Mouse (Mus musculus) liver, embryonic 18 days (tissue): Measurements from ENCODE around the gene Defa34. TPM values are rescaled to one million over a fixed set of nuclear protein-coding genes. Genes with fewer than 3 reads are reported as not detected.

Experiments
- polyA plus RNA-seq: library from polyadenylated mRNA; depleted of rRNA; stranded (reverse); fragments of >200 nt; gene quantifications from 2 replicates; pipeline ENCODE4 v1.2.3, GENCODE M21; 2012; rRNA removed

Gene Defa34
- polyA plus RNA-seq = not detected in 2 replicates

DNA sequence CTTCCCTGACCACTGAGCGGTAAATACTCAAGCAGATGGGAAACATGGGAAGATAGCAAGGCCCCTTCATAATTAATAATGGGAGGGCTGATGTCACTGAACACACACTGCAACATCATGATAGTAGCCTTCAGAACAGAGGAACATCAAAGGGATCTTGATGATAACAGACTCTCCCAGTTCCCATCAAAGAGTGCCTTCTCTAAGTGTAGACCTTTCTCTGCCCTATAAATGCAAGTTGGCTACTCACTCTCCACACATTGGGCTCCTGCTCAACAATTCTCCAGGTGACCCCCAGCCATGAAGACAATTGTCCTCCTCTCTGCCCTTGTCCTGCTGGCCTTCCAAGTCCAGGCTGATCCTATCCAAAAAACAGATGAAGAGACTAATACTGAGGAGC lies at the start of gene Defa34:
TSS of gene Defa34 (plus strand) at position 301 of the 400 bp plus-strand sequence.

GRCm38 (mm10) chr8:21617883-21618282 lies 47.7 kb upstream of the Defa34 start, which contains the start of gene Defa26:
Gene Defa26 (plus strand): TSS chr8:21618183.

DNA sequence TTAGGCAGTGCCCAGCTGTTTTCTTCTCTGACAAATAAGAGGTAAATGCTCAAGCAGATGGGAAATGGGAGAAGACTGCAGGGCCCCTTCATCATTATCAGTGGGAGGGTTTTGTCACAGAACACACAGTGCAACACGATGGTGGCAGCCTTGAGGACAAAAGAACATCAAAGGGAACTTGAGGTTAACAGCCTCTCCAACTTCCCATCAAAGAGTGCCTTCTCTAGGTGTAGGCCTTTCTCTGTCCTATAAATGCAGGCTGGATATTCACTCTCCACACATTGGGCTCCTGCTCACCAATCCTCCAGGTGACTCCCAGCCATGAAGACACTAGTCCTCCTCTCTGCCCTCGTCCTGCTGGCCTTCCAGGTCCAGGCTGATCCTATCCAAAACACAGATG lies 10.1 kb upstream of the Defa34 start, which contains the start of gene Defa17:
TSS of gene Defa17 (plus strand) at position 301 of the 400 bp plus-strand sequence.

DNA sequence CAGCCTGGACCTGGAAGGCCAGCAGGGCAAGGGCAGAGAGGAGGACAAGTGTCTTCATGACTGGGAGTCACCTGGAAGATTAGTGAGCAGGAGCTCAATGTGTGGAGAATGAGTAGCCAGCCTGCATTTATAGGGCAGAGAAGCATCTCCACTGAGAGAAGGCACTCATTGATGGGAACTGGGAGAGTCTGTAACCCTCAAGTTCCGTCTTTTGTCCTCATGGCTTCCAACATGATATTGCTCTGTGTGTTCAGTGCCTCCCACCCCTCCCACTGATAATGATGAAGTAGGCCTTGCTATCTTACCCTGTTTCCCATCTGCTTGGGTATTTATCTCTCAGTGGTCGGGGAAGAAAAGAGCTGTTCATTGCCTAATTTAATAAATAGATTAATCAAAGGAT lies 37.9 kb downstream of the Defa34 start, which contains the start of gene AY761184:
TSS of gene AY761184 (minus strand) at position 101 of the 400 bp plus-strand sequence.

Other genes starting within 250 kb of the Defa34 start
- gene Defa36, start 238.4 kb upstream of the Defa34 start, polyA plus RNA-seq = not detected in 2 replicates
- not detected in 2 replicates for gene Gm7849, start 209.2 kb upstream of the Defa34 start, polyA plus RNA-seq
- gene Defa20, start 156.5 kb upstream of the Defa34 start, polyA plus RNA-seq = not detected in 2 replicates
- gene Defa32, start 136.8 kb upstream of the Defa34 start, polyA plus RNA-seq = not detected in 2 replicates
- not detected in 2 replicates for gene Defa37, start 100.4 kb upstream of the Defa34 start, polyA plus RNA-seq
- not detected in 2 replicates for gene Defa28, start 82.8 kb upstream of the Defa34 start, polyA plus RNA-seq
- gene Gm7861, start 71.3 kb upstream of the Defa34 start, polyA plus RNA-seq = not detected in 2 replicates
- not detected in 2 replicates for gene Defa26, start 47.6 kb upstream of the Defa34 start, polyA plus RNA-seq
- not detected in 2 replicates for gene Defa17, start 10.0 kb upstream of the Defa34 start, polyA plus RNA-seq
- gene AY761184, start 37.8 kb downstream of the Defa34 start, polyA plus RNA-seq = not detected in 2 replicates
- gene Defa24, start 68.7 kb downstream of the Defa34 start, polyA plus RNA-seq = not detected in 2 replicates
- not detected in 2 replicates for gene Defb50, start 157.7 kb downstream of the Defa34 start, polyA plus RNA-seq
- not detected in 2 replicates for gene Defb2, start 174.1 kb downstream of the Defa34 start, polyA plus RNA-seq
- not detected in 2 replicates for gene Defb10, start 193.1 kb downstream of the Defa34 start, polyA plus RNA-seq
- not detected in 2 replicates for gene Defb9, start 219.6 kb downstream of the Defa34 start, polyA plus RNA-seq
- not detected in 2 replicates for gene Defb11, start 240.6 kb downstream of the Defa34 start, polyA plus RNA-seq